Mouse (Mus musculus) heart, postnatal 10 days (tissue): ENCODE data around the gene Ccdc27. TPM values are rescaled to one million over a fixed set of nuclear protein-coding genes. Genes with fewer than 3 reads are reported as not detected.
A peak's percentile ranks its signal among the peaks of the same experiment; 100 is the strongest.

ENCODE experiments used
- DNase-seq, 2 experiments: peaks; one replicate each; pipeline ENCODE4 v3.0.0; 2021
- intact Hi-C: fragments of 180-260 bp; cut with DNase I; formaldehyde crosslinking; loops from one replicate; pipeline ENCODE4 v1.15.1; 2025
- total RNA-seq, 2 experiments: library from RNA; stranded (reverse); gene quantifications; 2 replicates each; pipeline ENCODE4 v1.2.3; 2021

Gene Ccdc27
- not detected for total RNA-seq

DNA sequence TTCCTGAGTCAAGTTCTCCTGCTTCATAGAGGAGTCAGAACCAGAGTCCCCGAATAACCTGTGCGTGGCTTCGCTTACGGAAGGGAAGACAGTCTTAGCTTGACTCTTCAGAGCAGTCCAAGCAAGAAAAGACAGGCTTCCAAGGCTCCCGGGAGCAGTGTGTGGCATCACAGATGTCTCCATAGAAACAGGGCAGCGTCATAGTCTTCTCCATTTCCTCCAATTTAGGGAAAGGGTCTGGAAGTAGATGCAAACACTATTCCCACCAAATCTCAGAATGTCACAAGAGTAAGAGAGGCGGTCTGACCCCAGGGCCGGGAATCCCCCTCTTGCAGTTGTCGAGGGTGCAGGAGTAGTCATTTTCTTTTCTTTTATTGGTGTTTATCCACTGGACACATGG lies at the start of gene Ccdc27:
Gene Ccdc27 (minus strand): TSS at position 101 of the 400 bp plus-strand sequence.
- intact Hi-C loops = no loop called here

DNA sequence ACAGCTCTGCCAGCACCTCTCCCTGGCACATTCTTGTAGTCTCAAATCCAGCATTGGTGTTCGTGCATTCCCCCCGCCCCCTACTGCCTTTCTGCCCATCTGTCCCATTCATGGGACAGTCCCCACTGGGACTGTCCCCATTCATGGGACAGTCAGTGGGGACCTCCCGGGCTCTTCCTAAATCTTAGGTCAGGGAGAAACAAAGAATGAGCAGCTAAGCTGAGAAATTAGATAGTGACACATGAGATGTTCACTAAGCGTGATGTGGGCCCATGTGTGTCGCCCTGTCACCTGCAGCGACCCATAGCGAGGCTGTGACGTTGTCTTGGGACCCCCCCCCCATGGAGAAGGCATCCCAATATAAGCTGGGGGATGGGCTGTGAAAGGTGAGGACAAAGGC lies 48.9 kb upstream of the Ccdc27 start:
- intact Hi-C loops = no loop called here
- no peak for DNase-seq

More for the DNA sequence above, at the start of gene Ccdc27:
- no peak for DNase-seq

DNA sequence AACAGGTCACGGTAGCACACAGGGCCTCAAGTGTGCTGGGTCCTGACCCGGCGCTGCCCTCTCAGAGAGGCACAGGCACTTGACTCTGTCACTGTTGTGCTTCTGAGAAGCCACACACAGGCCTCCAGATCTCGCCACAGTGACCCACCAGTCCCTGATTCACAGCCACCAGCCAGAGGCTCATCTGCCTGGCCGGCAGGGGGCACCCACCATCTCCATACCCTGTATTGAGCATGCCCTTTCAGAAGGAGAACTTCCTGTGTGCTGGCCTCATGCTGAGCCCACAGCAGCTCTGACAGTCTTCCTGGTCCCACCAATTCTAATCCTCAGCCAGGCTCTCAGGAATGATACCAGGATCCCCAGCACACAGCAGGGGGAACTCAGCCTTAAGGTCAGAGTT lies 46.7 kb upstream of the Ccdc27 start:
- intact Hi-C loops = no loop called here
- DNase-seq = no peak

DNA sequence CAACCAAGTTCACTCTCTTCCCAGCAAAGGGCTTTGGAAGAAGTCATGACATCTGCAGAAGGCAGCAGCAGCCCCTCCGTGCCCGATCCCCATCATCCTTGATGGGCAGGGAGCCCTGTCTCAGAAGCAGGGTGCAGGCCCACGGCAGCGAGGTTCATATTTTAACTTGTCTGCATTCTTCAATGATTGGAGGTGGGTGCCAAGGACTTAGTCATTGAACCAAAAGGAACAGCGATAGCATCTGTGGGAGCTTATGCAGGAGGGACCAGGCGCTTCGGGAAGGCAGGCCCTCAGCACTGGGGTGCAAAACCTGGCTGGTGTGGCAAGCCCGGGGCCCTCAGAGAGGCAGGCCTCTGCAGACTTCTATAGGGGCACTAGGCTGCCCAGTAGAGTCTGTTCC lies 44.0 kb upstream of the Ccdc27 start:
- no peak for DNase-seq
- intact Hi-C loops = no loop called here

DNA sequence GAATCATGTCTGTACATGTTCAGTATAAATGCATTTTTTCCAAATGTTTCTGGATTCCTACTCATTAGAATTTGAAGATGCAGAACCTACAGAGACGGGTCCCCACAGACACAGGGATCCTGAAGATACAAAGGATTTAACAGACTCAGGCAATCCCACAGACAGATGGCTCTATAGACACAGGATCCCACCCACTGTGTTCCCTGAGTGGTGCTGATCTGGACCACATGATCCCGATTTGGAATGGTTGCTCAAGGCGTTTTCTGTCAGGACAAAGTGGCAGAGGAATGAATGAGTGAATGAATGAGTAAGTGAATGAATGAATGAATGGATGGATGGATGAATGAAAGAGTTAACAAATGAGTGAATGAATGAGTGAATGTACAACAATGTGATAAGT lies 43.4 kb upstream of the Ccdc27 start:
- intact Hi-C loops = no loop called here
- DNase-seq = no peak

- DNase-seq = no peak
- intact Hi-C loops = no loop called here
These were observed 39.5 kb upstream of the Ccdc27 start for GRCm38 (mm10) chr4:154081974-154082373.

DNA sequence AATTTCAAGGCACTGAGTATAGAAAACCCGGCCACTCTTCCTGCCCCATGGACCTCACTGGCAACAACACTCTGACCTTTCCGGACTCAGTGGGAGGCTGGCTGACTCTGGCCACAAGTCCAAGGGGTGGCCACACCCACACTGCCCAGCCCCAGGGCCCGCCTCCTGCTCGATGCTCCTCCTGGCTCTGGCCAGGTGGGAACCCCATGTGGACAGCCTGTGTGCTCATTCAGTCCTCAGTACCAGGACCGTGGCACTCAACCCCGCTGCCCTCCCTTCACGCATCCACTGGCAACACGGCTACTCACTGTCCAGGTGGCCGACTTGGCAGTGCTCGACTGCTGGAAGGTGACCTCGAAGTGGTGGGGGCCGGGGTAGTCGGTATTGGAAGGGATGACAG lies 38.5 kb upstream of the Ccdc27 start:
- intact Hi-C loops = no loop called here
- no peak for DNase-seq

- no peak for DNase-seq
- intact Hi-C loops = no loop called here
These were observed 37.7 kb upstream of the Ccdc27 start for GRCm38 (mm10) chr4:154080211-154080610.

- no peak for DNase-seq
- intact Hi-C loops = no loop called here
These were observed 29.5 kb upstream of the Ccdc27 start for GRCm38 (mm10) chr4:154071941-154072340.

DNA sequence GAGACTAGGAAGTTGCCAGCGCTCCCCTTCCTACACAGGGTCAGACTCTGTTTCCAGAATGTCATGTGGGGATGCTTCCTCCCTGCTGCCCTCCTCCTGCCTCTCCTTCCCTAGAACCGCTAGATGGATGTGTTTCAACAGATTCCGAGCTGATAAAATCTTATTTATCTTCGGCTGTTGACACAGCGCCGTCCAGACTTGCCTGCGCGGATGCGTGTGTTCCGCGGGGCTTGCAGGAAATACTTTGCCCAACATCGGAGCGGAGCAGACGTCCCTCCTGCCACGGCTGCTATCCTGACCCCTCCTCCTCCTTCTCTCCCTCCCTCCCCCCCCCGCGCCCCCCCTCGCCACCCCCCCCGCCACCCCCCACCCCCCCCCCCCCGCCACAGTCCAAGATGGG lies 29.0 kb upstream of the Ccdc27 start:
- intact Hi-C loops = no loop called here
- no peak for DNase-seq

DNA sequence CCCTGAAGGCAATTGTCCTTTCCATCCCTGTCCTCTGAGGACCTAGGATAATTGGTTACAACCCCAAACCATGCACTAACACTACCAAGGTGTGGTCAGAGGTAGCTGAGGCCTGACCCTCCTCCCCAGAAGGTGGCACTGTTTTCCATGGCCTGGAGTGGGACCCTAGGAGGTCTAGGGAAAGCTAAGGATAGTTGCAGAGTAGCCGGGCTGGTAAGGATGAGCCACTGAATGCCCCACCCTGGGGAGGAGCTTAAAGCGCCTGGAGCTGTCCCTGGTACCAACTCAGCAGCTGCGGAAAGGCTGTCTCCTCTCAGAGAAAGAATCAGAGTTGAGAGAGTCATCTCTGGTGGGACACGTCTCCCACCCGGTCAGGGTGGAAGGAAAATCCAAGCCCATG lies 28.4 kb upstream of the Ccdc27 start:
- intact Hi-C loops = no loop called here
- peak; percentile 40 to 59 for DNase-seq

DNA sequence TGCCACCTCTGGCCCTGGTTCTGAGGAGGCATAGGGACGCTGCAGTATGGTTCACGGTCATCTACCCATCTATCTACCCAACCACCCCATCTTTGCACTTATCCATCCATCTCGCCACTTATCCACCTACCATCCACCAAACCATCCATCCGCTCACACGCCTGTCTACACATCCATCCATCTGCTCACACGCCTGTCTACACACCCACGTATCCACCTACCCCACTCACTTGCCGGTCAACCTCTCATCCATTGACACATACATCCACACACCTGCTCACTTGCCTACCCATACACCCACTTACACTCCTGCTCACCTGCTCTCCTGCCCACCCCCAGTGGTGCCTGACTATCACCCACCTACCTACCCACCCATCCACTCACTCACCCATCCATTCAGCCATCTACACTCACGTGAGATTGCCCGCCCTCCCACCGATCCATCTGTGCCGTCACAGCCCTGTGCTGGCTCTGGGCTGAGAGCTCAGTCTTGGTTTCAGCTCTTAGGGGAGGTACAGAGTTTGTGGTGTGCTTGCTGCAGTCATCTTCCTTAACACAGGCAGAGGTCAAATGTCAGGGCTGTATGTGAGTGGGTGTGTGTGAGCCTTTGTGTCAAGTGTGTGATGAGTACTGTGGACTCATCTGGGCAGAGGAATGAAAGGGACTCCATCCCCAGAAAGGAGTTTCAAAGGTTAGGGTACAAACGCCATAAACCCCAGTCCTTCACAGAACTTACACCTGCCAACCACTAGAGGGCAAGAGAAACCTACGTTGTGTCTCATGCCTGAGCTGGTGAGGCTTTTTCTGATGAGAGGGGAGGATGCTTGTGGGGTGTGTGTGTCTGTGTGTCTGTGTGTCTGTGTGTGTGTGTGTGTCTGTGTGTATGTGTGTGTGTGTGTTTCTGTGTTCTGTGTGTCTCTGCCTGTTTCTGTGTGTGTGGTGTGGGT lies 22.6 kb upstream of the Ccdc27 start:
- peak; percentile 17 to 41 for DNase-seq
- intact Hi-C loops = loop anchor here (2.0 to 10.0 kb wide), 4 partner anchors 42 to 240 kb away; partner anchors contain the start of gene Arhgef16

GRCm38 (mm10) chr4:154057696-154058095 lies 15.2 kb upstream of the Ccdc27 start:
- peak; percentile 38 to 48 for DNase-seq
- intact Hi-C loops = no loop called here

DNA sequence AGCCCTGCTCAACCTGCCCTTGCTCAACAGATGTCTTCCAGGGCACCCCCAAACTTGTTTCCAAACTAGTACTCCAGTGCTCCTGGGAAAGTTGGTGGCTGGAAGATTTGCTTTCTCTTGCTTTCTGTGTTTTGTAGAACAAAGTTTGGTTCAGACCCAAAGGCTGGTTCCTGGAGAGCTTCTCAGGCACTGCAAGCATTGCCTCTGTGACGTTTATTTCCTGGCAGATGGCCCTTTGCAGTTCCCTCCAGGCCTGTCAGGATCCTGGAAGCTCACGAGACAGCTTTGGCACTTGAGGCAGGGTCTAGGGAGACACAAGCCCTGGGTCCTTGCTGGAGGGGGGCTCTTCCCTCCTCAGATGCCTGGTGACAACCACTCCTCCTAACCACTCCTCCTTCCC lies 14.2 kb upstream of the Ccdc27 start:
- peak; percentile 54 to 57 for DNase-seq
- intact Hi-C loops = no loop called here

- peak; percentile 10 to 20 for DNase-seq
- intact Hi-C loops = no loop called here
These were observed 13.6 kb upstream of the Ccdc27 start for GRCm38 (mm10) chr4:154056046-154056445.

DNA sequence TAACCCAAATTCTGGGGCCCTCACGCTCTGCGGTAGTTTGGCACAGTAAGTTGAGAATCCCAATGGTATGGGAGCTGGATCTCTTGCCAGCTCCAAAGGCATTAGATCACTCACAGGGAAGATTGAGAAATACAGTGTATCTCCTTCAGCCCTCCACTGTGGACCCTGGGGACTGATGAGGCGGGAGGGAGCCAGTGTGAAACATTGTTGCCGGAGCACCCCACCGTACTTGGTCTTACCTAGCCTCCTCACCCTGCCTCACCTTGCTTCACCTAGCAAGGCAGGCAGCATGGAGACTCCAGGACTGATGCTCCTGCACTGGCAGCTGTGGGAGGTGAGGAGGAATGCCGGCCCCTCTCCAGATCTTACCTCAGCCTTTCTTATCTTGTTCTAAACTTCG lies 13.0 kb upstream of the Ccdc27 start:
- intact Hi-C loops = no loop called here
- DNase-seq = peak; percentile 17 to 33

DNA sequence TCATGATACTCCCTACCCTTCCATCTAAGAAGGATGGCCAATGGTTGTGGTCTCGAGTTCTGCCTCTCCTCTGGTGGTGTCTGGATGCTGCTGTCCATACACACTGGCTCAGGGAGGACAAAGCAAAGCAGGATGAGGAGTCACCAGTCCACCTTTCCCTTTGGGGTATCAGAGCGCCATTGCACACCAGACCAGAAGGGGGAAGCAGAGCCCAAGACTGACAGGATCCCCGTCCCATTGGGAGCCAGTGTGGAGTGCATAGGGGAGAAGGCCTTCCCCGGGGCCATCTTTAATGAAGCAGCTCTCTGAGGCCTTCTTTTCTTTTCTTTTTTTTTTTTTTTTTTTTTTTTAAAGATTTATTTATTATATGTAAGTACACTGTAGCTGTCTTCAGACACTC lies 10.6 kb upstream of the Ccdc27 start:
- intact Hi-C loops = no loop called here
- no peak for DNase-seq

GRCm38 (mm10) chr4:154051401-154051800 lies 8.9 kb upstream of the Ccdc27 start:
- intact Hi-C loops = no loop called here
- DNase-seq = no peak

DNA sequence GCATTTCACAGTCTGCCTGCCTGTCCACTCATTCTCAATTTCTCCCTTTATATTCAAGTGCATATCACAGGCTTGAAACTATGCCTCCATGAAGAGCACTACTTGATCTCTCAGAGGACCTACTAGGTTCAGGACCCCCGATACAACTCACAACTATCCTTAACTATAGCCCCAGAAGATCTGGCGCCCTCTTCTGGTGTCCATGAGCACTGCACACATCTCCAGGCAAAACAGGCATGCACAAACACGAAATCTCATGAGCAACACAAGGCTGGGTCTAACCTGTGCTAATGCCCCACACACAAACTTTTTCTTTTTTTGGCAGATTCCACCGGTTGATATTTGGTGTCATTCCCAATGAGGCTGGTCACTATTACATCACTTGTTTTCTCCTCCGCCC lies 3.4 kb upstream of the Ccdc27 start:
- intact Hi-C loops = no loop called here
- no peak for DNase-seq

DNA sequence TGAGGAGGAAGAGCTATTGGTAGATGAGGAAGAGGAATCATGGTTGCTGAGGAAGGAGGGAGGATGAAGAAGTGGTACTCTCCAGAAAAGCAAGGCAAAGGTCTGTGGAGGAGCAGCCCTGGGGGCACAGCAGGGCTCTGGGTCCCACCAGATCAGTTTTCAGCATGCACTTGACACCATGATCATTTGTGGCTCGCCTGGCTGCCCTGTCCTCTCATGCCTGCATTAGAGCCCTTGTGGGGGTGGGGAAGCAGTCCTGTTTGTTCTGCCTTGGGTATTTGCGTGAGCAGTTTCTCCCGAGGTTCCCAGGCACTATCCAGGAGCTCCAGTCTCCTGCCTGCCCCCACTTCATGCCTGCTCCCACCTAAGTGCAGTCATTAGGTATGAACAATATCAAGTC lies 5.4 kb downstream of the Ccdc27 start:
- DNase-seq = no peak
- intact Hi-C loops = no loop called here

GRCm38 (mm10) chr4:154028646-154029045 lies 13.8 kb downstream of the Ccdc27 start:
- intact Hi-C loops = no loop called here
- no peak for DNase-seq

- no peak for DNase-seq
- intact Hi-C loops = no loop called here
These were observed 14.4 kb downstream of the Ccdc27 start for GRCm38 (mm10) chr4:154028066-154028465.

DNA sequence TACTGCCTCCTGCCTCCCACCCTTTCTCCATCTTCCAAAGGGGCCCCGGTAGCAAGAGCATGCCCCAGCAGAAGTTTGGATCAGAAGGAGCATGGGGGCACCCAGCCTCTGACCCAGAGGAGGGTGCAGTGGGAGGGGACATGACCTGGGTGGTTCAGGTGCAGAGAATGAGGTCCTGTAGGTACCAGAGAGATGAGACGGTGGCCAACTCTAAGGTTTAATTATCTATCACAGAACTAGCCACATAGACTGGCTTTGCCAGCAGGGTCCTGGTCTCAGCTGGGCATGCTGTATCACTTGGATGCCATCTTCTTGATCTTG lies 16.1 kb downstream of the Ccdc27 start:
- intact Hi-C loops = no loop called here
- no peak for DNase-seq
